Mouse (Mus musculus) embryo, embryonic 10.5 days (tissue): ENCODE measurements around the gene Dhrs2.

Experiments
- DNase-seq: peaks from one replicate; pipeline ENCODE4 v3.0.0-alpha.2; 2015; ENCODE audit warnings: low spot score

Dhrs2 gene

GRCm38 (mm10) chr14:55248284-55248683 lies 26.5 kb downstream of the Dhrs2 start:
- no peak for DNase-seq

- DNase-seq, result peak; percentile 46
Measured at GRCm38 (mm10) chr14:55253580-55253979, 31.8 kb downstream of the Dhrs2 start.

DNA sequence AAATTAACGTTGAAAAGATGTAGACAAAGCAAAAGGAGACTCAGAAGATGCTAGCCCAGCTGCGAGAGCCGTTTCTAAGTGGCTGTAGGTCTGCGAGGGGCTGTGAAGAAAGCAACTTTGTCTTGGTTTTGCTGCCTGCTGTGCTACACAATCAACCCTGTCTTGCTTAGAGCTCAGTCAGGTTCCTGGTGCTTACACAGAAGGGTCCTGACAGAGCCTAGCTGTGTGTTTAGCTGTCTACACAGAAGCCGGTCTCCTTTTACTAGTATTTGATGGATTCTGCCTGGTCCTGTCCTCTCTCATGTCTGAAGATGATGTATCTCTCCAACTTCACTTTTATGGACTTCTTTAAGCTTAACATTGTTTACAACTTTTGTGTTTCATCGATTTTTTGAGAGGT lies 33.6 kb downstream of the Dhrs2 start:
- no peak for DNase-seq

DNA sequence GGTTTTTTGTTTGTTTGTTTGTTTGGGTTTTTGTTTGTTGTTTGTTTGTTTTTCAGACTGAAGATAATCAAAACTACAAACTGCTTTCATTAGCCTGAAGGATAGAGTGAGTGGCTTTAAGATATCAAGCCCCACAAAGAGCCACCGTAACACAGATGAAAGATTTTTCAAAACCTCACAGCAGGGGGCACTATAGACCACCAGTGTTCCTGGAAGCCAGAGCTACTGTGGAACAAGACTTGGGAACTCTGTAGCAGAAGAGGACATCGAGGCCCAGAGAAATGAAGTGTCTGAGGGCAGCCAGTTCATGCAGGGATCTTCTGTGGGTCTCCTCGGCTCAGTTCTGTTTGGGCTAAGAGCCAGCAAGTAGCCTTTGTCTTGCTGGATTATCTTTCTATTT lies 49.4 kb downstream of the Dhrs2 start:
- peak; percentile 78 for DNase-seq

GRCm38 (mm10) chr14:55273023-55273422 lies 51.2 kb downstream of the Dhrs2 start:
- no peak for DNase-seq

DNA sequence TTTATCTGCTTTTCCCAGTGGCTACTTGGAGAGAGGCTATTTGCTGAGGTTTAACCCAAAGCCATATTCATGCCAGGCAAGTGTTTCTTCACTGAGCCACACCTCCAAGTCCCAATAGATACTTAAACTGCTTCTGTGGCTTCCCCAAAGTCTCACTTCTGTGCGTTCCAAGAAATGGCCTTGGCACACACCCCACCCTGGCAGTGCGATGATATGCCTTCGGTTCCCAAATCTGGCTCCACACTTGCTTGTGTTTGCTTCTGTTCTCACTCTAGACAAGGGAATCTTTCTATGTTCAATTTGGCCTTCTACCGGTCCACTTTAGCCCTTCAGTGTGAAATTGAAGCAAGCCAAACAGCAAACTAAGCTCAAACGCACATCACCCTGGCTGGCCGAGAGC lies 53.0 kb downstream of the Dhrs2 start:
- no peak for DNase-seq

DNA sequence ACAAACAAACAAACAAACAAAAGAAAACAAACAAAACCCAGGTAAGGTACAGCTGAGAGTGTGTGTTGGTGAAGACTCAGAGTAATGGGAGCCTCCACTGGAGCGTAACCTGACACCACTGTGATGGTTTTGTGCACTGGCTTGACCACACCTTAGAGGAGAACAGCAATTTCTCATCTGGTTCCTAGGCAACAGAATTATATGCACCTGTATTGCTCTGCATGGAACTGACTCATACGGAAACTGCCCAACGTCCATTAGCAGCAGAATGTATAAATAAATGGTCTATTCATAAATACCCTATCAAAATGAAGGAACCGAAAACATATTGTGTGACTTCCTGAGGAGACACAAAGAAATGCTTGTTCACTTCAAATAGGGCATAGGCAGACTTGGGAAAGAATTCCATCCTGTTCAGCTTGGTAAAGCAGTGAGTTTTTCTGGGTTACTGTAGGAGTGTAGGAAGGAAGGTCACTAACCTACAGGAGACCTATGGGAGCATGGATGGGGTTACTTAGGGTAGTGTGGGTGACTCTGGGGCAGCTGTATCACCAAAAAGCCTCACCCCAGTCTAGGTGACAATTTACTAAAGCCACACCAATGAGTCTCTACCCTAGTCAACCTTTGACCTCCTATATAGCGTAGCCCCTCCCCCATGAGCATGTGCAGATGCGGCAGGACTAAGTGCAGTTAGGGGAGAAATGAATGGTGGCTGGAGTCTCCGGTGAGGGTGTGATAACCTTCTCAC lies 57.7 kb downstream of the Dhrs2 start:
- DNase-seq, result no peak
